Mouse (Mus musculus) lung, adult 2 months (tissue): ENCODE measurements around the gene Mob3b.

ENCODE experiments used
- CTCF ChIP-seq: fragments of 200-500 bp; IDR thresholded peaks from 2 replicates; pipeline ENCODE4 v1.5.1; 2011; ENCODE audit warnings: mild to moderate bottlenecking, low read length, control low read depth; ENCODE audit not compliant: insufficient read depth
- POLR2A ChIP-seq: fragments of 200-500 bp; IDR thresholded peaks from 2 replicates; pipeline ENCODE4 v1.6.1; 2011; ENCODE audit warnings: low read depth, mild to moderate bottlenecking, control low read depth, low read length, borderline replicate concordance; ENCODE audit errors: extremely low read depth

DNA sequence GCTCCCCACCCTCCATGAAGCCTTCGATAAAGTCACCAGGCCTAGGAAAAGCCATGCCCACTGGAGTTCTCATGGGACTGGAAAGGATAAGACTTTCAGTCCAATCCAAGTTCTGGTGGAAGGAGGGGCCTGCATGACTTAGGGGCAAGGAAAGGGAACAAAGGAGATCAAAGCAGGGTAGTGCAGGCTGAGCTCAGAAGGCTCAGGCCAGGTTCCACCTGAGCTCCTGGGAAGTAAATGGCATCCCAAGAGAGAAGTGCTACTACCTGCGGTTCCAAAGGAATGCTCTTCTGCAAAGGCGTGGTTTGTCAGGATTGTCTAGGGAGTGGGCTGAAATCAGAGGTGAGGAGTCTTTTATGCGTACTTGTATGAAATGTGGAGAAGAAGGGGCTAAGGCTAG lies 44.8 kb downstream of the Mob3b start:
- TF ChIP-seq CTCF (no peak), POLR2A (no peak)
